Comparison of ENCODE assay signal across 16 mouse cellular contexts in the genomic region with DNA sequence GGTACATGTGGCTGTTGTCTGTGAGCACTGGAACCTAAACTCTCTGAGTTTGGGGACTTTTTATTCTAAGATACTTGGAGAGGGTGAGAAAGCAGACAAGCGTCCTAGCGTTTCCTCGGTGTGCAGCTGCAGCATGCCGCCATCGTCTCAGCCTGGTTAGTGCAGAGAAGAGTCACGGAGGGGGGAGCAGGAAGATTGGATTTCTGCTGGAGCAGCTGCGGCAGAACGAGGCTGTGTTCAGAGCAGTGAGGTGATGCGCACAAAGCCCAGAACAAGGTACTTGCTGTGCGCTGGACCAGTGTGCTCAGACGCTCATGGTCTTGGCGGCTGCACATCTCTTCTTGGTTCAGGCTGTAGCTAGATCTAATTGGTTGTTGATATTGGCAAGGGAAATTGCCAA. TPM values are rescaled to one million over a fixed set of nuclear protein-coding genes. Genes with fewer than 3 reads are reported as not detected.
DNase-seq lines count a peak whose midpoint lies in the region; ATAC-seq and TF ChIP-seq lines count a peak whose summit lies in the region.
"Had no signal": no experiment of that assay in that cellular context is flagged by ENCODE, and none has a peak within 500 bp of the region (broad histone marks: within the 10 kb centered on the region; RNA-seq: fewer than 3 reads in every experiment).

No protein-coding gene starts in this region.

- no peak overlapping the region for H3K4me3 ChIP-seq in forebrain, embryonic 13.5 days
- H3K4me3 ChIP-seq in forebrain, postnatal 0 days (ENCODE audit: low read depth, low read length): no peak overlapping the region
- H3K4me3 ChIP-seq in hindbrain, embryonic 14.5 days (replicated peaks; ENCODE audit: low read length): no peak overlapping the region
- no peak overlapping the region for H3K4me3 ChIP-seq in hindbrain, embryonic 10.5 days
- H3K4me3 ChIP-seq in midbrain, embryonic 12.5 days: no peak overlapping the region
- H3K4me3 ChIP-seq in midbrain, embryonic 11.5 days (ENCODE audit: low read depth, low read length): no peak overlapping the region
- peak overlapping the region in 1 of 2 experiments; percentile 32; a peak in 1 of 4 replicates for H3K4me3 ChIP-seq in ES-E14 (ENCODE audit: insufficient read depth in 1 of 2, low read depth in 1 of 2, low read length in 2 of 2, poor library complexity in 1 of 2, severe bottlenecking in 1 of 2)
- H3K4me3 ChIP-seq: limb, embryonic 12.5 days; liver, embryonic 13.5 days had no signal

- 0 out of 2 replicates have a peak, but pooled peaks have one; percentile 28 for ATAC-seq in forebrain, embryonic 13.5 days
- ATAC-seq in forebrain, postnatal 0 days: no peak; the same call in 1 of the 2 replicates
- peak; percentile 46; the same call in 1 of the 2 replicates for ATAC-seq in hindbrain, embryonic 14.5 days (ENCODE audit: low FRiP score)
- 0 out of 2 replicates have a peak, but pooled peaks have one; percentile 23 for ATAC-seq in midbrain, embryonic 12.5 days (ENCODE audit: low FRiP score, low read depth)
- no peak for ATAC-seq in midbrain, embryonic 11.5 days (ENCODE audit: low FRiP score)
- no peak for ATAC-seq in granulocyte monocyte progenitor cell, adult 5-6 weeks (replicated peaks; ENCODE audit: poor library complexity, severe bottlenecking)
- ATAC-seq: intestine, embryonic 16.5 days had no signal

- H3K4me1 ChIP-seq in forebrain, embryonic 13.5 days: no peaks in the 10 kb centered on the region
- H3K4me1 ChIP-seq in forebrain, postnatal 0 days (ENCODE audit: insufficient read depth): no peaks in the 10 kb centered on the region
- no peaks in the 10 kb centered on the region; the same call in 1 of the 2 replicates for H3K4me1 ChIP-seq in hindbrain, embryonic 14.5 days (replicated peaks; ENCODE audit: control insufficient read depth, insufficient read depth, low read length)
- 0 out of 2 replicates have a peak, but pooled peaks cover 3% of the 10 kb centered on the region for H3K4me1 ChIP-seq in hindbrain, embryonic 10.5 days (replicated peaks)
- H3K4me1 ChIP-seq in midbrain, embryonic 12.5 days: no peaks in the 10 kb centered on the region
- H3K4me1 ChIP-seq in midbrain, embryonic 11.5 days (ENCODE audit: control insufficient read depth, insufficient read depth, low read length): no peaks in the 10 kb centered on the region
- no peaks in the 10 kb centered on the region for H3K4me1 ChIP-seq in ES-E14 (ENCODE audit: control insufficient read depth in 2 of 2, insufficient read depth in 2 of 2, low read length in 2 of 2, poor library complexity in 1 of 2)
- H3K4me1 ChIP-seq: limb, embryonic 12.5 days had no signal

- no peak overlapping the region for H3K27ac ChIP-seq in forebrain, embryonic 13.5 days
- no peak overlapping the region for H3K27ac ChIP-seq in forebrain, postnatal 0 days (ENCODE audit: low read depth, low read length)
- no peak overlapping the region for H3K27ac ChIP-seq in hindbrain, embryonic 14.5 days
- no peak overlapping the region for H3K27ac ChIP-seq in hindbrain, embryonic 10.5 days
- no peak overlapping the region for H3K27ac ChIP-seq in midbrain, embryonic 12.5 days (replicated peaks)
- H3K27ac ChIP-seq in midbrain, embryonic 11.5 days (ENCODE audit: low read depth, low read length): no peak overlapping the region
- H3K27ac ChIP-seq in ES-E14 (ENCODE audit: insufficient read depth, low read depth, low read length, poor library complexity, severe bottlenecking): no peak overlapping the region
- H3K27ac ChIP-seq: limb, embryonic 12.5 days; liver, embryonic 13.5 days had no signal

- no peak for TF ChIP-seq CTCF in forebrain, postnatal 0 days (IDR thresholded peaks at IDR 0.05; ENCODE audit: low read depth)

- H3K27me3 ChIP-seq in forebrain, embryonic 13.5 days: no peaks in the 10 kb centered on the region
- no peaks in the 10 kb centered on the region for H3K27me3 ChIP-seq in forebrain, postnatal 0 days (ENCODE audit: insufficient read depth, low read length)
- no peaks in the 10 kb centered on the region for H3K27me3 ChIP-seq in hindbrain, embryonic 14.5 days (ENCODE audit: control insufficient read depth, insufficient read depth, low read length)
- no peaks in the 10 kb centered on the region for H3K27me3 ChIP-seq in hindbrain, embryonic 10.5 days (ENCODE audit: insufficient read depth, poor library complexity, severe bottlenecking)
- H3K27me3 ChIP-seq in midbrain, embryonic 12.5 days: no peaks in the 10 kb centered on the region
- no peaks in the 10 kb centered on the region for H3K27me3 ChIP-seq in midbrain, embryonic 11.5 days (ENCODE audit: control insufficient read depth, insufficient read depth, low read length)
- H3K27me3 ChIP-seq: limb, embryonic 12.5 days; liver, embryonic 13.5 days had no signal

- H3K9ac ChIP-seq in forebrain, embryonic 13.5 days: no peak overlapping the region
- H3K9ac ChIP-seq in forebrain, postnatal 0 days: no peak overlapping the region
- H3K9ac ChIP-seq in hindbrain, embryonic 14.5 days: no peak overlapping the region
- no peak overlapping the region for H3K9ac ChIP-seq in midbrain, embryonic 12.5 days (replicated peaks)
- no peak overlapping the region for H3K9ac ChIP-seq in midbrain, embryonic 11.5 days (ENCODE audit: low read length)
- peak overlapping the region; percentile 14; the same call in 1 of the 2 replicates for H3K9ac ChIP-seq in ES-E14 (ENCODE audit: insufficient read depth, low read depth, low read length, poor library complexity, severe bottlenecking)
- H3K9ac ChIP-seq: limb, embryonic 12.5 days; liver, embryonic 13.5 days; lung, embryonic 14.5 days had no signal

- DNase-seq in forebrain, postnatal 0 days: no peak
- no peak for DNase-seq in hindbrain, embryonic 14.5 days (ENCODE audit: low spot score)
- no peak for DNase-seq in hindbrain, embryonic 10.5 days (ENCODE audit: low spot score)
- no peak for DNase-seq in midbrain, embryonic 11.5 days (ENCODE audit: low spot score, missing footprints)
- no peak for DNase-seq in ES-E14 (ENCODE audit: low read depth, low spot score)
- DNase-seq: cerebellum, adult 8-10 months; gastrocnemius, postnatal 36 days; kidney, postnatal 36 days; liver, embryonic 13.5 days; lung, embryonic 14.5 days; lung, postnatal 36 days had no signal

- no peak overlapping the region for H3K4me2 ChIP-seq in forebrain, embryonic 13.5 days
- no peak overlapping the region for H3K4me2 ChIP-seq in forebrain, postnatal 0 days (ENCODE audit: low read depth)
- no peak overlapping the region for H3K4me2 ChIP-seq in hindbrain, embryonic 14.5 days (replicated peaks)
- no peak overlapping the region for H3K4me2 ChIP-seq in midbrain, embryonic 12.5 days (replicated peaks)
- H3K4me2 ChIP-seq in midbrain, embryonic 11.5 days: no peak overlapping the region
- H3K4me2 ChIP-seq: limb, embryonic 12.5 days; liver, embryonic 13.5 days; lung, embryonic 14.5 days had no signal

- H3K9me3 ChIP-seq in forebrain, embryonic 13.5 days (replicated peaks): no peaks in the 10 kb centered on the region
- H3K9me3 ChIP-seq in forebrain, postnatal 0 days (ENCODE audit: low read length): no peaks in the 10 kb centered on the region
- no peaks in the 10 kb centered on the region for H3K9me3 ChIP-seq in hindbrain, embryonic 14.5 days (ENCODE audit: control insufficient read depth, low read length)
- H3K9me3 ChIP-seq in hindbrain, embryonic 10.5 days: no peaks in the 10 kb centered on the region
- H3K9me3 ChIP-seq in midbrain, embryonic 12.5 days: no peaks in the 10 kb centered on the region
- no peaks in the 10 kb centered on the region for H3K9me3 ChIP-seq in midbrain, embryonic 11.5 days (ENCODE audit: control insufficient read depth, low read length)
- H3K9me3 ChIP-seq in ES-E14 (ENCODE audit: control insufficient read depth, insufficient read depth, low read depth, low read length): no peaks in the 10 kb centered on the region
- H3K9me3 ChIP-seq: limb, embryonic 12.5 days; liver, embryonic 13.5 days had no signal

- in situ Hi-C loops in ES-E14 (cut with MboI; ENCODE audit: low sequenced_read_pairs in 2 of 2, unreplicated experiment in 2 of 2): loop anchor here in 1 of 2 experiments (25.0 kb wide), 1 partner anchor 105 kb away; no protein-coding TSS in a partner anchor

- H3K36me3 ChIP-seq in forebrain, embryonic 13.5 days (ENCODE audit: poor library complexity, severe bottlenecking): no peaks in the 10 kb centered on the region
- peaks cover 3% of the 10 kb centered on the region for H3K36me3 ChIP-seq in forebrain, postnatal 0 days (ENCODE audit: insufficient read depth)
- H3K36me3 ChIP-seq in hindbrain, embryonic 14.5 days (replicated peaks; ENCODE audit: control insufficient read depth, insufficient read depth): peaks cover 4% of the 10 kb centered on the region; the same call in 1 of the 2 replicates
- H3K36me3 ChIP-seq in hindbrain, embryonic 10.5 days: peaks cover 5% of the 10 kb centered on the region; the same call in 1 of the 2 replicates
- 0 out of 2 replicates have a peak, but pooled peaks cover 3% of the 10 kb centered on the region for H3K36me3 ChIP-seq in midbrain, embryonic 12.5 days
- no peaks in the 10 kb centered on the region for H3K36me3 ChIP-seq in midbrain, embryonic 11.5 days (ENCODE audit: control insufficient read depth, insufficient read depth, low read length)
- H3K36me3 ChIP-seq in ES-E14 (ENCODE audit: control insufficient read depth, insufficient read depth, low read length, poor library complexity, severe bottlenecking): no peaks in the 10 kb centered on the region
- H3K36me3 ChIP-seq: liver, embryonic 13.5 days had no signal

- WGBS in forebrain, embryonic 13.5 days: 86% methylated on average over 12 of the region's 12 CpGs
- 74% methylated on average over 12 of the region's 12 CpGs for WGBS in forebrain, postnatal 0 days
- 74% methylated on average over 12 of the region's 12 CpGs for WGBS in hindbrain, embryonic 14.5 days
- 87% methylated on average over 12 of the region's 12 CpGs for WGBS in hindbrain, embryonic 10.5 days
- 81% methylated on average over 12 of the region's 12 CpGs for WGBS in midbrain, embryonic 12.5 days
- 86% methylated on average over 12 of the region's 12 CpGs for WGBS in midbrain, embryonic 11.5 days

TF ChIP-seq in ES-E14, 5 proteins besides CTCF, POLR2A, EP300 and RAD21 (continues in another document):
- TF ChIP-seq CHD2 (IDR thresholded peaks at IDR 0.05; ENCODE audit: low read depth, low read length) (no peak), MAFK (IDR thresholded peaks at IDR 0.05; ENCODE audit: insufficient read depth, low read depth, low read length) (no peak)

RNA-seq across cellular contexts. Expression of a gene that starts 51.1 kb away (rescaled TPM):
- 48.1 and 48.2 TPM in 2 replicates for polyA plus RNA-seq in forebrain, embryonic 13.5 days (2015; fragmentation: Nextera tagmentation; extraction: Ambion mirVana)
- 45.4 and 47.2 TPM in 2 replicates for total RNA-seq in forebrain, postnatal 0 days (2014; rRNA removed)
- 38.1 and 40.8 TPM in 2 replicates for polyA plus RNA-seq in forebrain, postnatal 0 days (2015; fragmentation: Nextera tagmentation; extraction: Ambion mirVana)
- 45.9 and 51.0 TPM in 2 replicates for polyA plus RNA-seq in hindbrain, embryonic 14.5 days (2014; fragmentation: Nextera tagmentation; extraction: Ambion mirVana)
- 27.0 and 32.7 TPM in 2 replicates for polyA plus RNA-seq in hindbrain, embryonic 10.5 days (2016; fragmentation: Nextera tagmentation; extraction: Ambion mirVana)
- polyA plus RNA-seq in midbrain, embryonic 12.5 days (2016; fragmentation: Nextera tagmentation; extraction: Ambion mirVana): 39.4 and 40.8 TPM in 2 replicates
- polyA plus RNA-seq in midbrain, embryonic 11.5 days (2014; fragmentation: Nextera tagmentation; extraction: Ambion mirVana): 44.1 and 50.5 TPM in 2 replicates
- 5.4 and 8.2 TPM in 2 replicates for total RNA-seq in ES-E14 (2012; rRNA removed)
- 25.0 and 35.2 TPM in 2 replicates for total RNA-seq in granulocyte monocyte progenitor cell, adult 5-6 weeks (2014; fragmentation: Nextera tagmentation)
- 30.6 and 40.0 TPM in 2 replicates for total RNA-seq in granulocyte monocyte progenitor cell, adult 5-6 weeks (2017)

Comparison
In these comparisons a context has a peak if more than half of its experiments do, and no peak if none do; other contexts are left out.
1. ATAC-seq: peak in forebrain, embryonic 13.5 days (single experiment), hindbrain, embryonic 14.5 days (single experiment) and midbrain, embryonic 12.5 days (single experiment); none in forebrain, postnatal 0 days (single experiment), midbrain, embryonic 11.5 days (single experiment) and granulocyte monocyte progenitor cell, adult 5-6 weeks (single experiment).